Mouse (Mus musculus): ENCODE data around the gene Hrh2.

Gene Hrh2

GRCm38 (mm10) chr13:54176406-54177020 is 15.4 kb upstream of the Hrh2 start:
- DNase-seq (ENCODE audit: low read depth, low spot score): no peak

GRCm38 (mm10) chr13:54177346-54177745 is 14.6 kb upstream of the Hrh2 start:
- DNase-seq (ENCODE audit: low read depth, low spot score): no peak

GRCm38 (mm10) chr13:54178647-54179046 is 13.3 kb upstream of the Hrh2 start:
- no peak for DNase-seq (ENCODE audit: low read depth, low spot score)

- DNase-seq (ENCODE audit: low read depth, low spot score): no peak
These were observed 12.0 kb upstream of the Hrh2 start for GRCm38 (mm10) chr13:54179971-54180370.

- no peak for DNase-seq (ENCODE audit: low read depth, low spot score)
These were observed 11.5 kb upstream of the Hrh2 start for GRCm38 (mm10) chr13:54180461-54180860.

GRCm38 (mm10) chr13:54181318-54181717 is 10.6 kb upstream of the Hrh2 start:
- no peak for DNase-seq (ENCODE audit: low read depth, low spot score)

GRCm38 (mm10) chr13:54181947-54182346 is 10.0 kb upstream of the Hrh2 start:
- DNase-seq (ENCODE audit: low read depth, low spot score): no peak

DNA sequence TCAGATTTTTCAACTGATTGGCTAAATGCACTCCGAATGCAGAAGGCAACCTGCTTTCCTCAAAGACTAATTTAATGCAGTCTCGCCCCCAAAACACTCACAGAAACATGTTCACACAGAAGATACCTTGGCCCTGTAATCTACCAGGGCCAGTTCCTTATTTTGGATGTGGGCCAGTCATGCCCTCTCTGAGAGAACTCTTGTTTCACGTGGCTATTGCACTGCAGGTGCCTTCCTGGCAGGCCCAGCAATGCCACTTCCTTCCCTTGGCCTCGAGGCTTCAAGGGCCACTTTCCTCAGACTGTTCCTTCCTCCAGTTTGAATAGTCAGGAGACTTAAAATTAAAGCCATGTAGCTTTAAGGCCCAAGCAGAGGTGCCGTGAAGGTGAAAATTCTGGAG is 5.5 kb upstream of the Hrh2 start:
- no peak for DNase-seq (ENCODE audit: low read depth, low spot score)

DNA sequence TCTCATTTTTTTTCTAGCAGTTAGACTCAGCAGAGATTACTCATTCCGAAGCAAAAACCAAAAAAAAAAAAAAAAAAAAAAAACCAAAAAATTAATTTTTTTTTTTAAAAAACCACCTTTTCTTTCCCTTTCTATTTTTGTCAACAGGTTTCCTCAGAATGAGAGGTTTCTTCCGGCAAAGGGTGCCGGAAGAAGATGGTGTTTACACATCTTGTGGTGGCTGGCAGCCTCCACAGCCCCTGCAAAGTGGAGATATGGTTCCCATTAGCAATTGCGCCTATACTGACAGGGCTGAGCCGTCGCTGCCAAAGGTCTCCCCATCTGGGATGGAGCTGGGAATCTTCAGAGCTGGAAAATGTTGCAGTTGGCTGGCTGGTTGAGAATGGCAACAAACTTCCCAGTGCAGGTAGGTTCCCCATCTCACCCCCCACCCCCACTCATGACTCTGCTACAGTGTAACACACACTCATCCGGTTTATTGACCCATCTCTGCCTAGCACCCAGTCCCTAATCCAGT is 3.7 kb upstream of the Hrh2 start:
- DNase-seq (ENCODE audit: low read depth, low spot score): no peak

DNA sequence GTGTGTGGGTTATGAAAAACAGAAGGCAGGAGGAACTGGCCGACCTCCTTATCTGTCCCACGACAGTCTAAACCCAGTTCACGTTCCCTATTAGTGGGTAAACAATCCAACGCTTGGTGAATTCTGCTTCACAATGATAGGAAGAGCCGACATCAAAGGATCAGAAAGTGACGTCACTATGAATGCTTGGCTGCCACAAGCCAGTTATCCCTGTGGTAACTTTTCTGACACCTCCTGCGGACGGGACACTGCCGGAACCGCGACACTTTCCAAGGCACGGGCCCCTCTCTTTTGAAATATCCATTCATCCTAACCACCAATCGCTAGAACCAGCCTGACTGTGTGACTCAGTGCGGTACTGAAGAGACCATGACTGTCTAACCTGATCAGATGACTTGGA is 2.0 kb upstream of the Hrh2 start:
- no peak for DNase-seq (ENCODE audit: low read depth, low spot score)

DNA sequence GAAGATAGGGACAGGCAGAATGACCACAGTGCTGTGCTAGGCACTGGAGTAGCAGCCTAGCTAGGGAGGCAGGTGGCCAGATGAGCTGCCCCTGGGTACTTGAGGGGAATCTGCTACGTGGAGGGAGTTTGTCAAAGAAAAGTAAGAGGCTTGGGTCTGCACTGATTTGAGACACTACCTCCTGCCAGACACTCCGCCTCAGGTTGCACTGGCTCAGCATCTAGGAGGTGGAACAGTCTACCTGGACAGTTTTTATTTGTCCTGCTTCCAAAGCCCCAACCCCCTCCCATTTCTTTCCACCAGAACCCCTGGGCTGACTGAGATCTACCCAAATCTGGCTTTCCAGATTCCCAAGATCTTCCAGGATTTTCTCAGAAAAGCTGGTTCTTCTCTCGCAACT is 748 bp upstream of the Hrh2 start:
- DNase-seq (ENCODE audit: low read depth, low spot score): no peak

- no peak for DNase-seq (ENCODE audit: low read depth, low spot score)
These were observed 1.7 kb downstream of the Hrh2 start for GRCm38 (mm10) chr13:54193580-54193979.

- DNase-seq (ENCODE audit: low read depth, low spot score): no peak
These were observed 7.1 kb downstream of the Hrh2 start for GRCm38 (mm10) chr13:54199000-54199399.

DNA sequence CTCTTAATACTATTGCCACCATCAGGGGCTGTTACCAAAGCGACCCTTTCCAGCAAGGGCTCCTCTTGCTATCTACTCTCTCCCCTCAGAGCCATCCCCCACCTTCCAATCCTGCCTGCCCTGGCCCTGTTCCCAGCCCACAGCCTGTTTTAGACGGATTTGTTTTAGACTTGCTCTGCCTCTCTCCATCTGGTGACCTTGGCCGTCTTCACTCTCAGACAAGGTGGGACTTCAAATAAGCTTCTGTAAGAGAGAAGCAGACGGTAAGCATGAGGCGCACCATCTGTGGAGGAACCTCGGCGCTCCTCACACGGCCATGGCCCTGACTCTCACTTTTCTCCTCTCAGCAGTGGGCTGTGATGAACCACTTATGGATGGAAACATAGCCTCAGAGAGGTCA is 10.5 kb downstream of the Hrh2 start:
- no peak for DNase-seq (ENCODE audit: low read depth, low spot score)

DNA sequence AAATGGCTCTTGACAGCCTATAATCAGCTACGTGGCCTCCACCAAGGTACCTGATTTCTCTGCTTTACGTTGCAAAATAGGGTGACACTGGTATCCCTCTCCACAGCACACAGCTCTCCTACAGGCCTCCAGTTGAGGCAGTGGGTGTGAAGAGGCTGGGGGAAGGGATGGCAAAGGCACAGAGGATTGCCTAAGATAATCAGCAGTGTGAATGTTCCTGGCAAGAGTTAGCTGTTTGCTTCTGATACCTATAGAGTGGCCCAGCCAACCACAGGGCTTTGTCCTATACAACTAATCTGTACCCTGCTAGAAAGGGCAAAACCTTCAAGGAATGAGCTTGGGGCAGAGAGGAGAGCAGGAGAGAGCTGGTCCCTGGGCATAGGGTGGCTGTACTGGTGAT is 11.5 kb downstream of the Hrh2 start:
- DNase-seq (ENCODE audit: low read depth, low spot score): no peak

- DNase-seq (ENCODE audit: low read depth, low spot score): no peak
These were observed 13.3 kb downstream of the Hrh2 start for GRCm38 (mm10) chr13:54205195-54205594.

DNA sequence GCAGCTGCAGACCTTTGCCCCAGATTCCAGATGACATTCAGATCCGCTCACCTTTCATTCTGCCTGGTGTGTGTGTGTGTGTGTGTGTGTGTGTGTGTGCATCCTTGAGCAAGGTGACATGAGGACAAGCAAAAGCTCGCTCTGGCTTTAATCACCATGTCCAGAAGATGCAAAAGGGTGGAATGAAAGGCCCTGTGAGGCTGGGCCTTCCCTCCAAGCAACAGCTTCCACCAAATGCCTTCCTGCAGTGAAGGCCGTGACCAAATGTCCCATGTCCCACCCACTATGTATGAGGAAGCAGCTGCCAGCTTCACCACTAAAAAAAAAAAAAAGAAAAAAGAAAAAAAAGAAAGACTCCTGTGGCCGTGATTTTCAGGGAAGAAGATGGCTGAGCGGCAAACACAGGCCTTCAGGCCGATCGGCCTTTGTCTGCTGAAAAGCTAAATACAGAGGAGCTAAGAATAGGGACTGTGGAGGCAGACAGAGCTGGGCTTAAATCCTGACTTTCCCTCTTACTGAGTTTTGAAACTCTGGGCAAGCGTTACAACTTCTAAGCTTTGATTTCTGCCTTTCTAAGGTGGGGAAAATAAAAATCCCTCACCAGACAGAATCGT is 14.3 kb downstream of the Hrh2 start:
- no peak for DNase-seq (ENCODE audit: low read depth, low spot score)

- no peak for DNase-seq (ENCODE audit: low read depth, low spot score)
These were observed 17.7 kb downstream of the Hrh2 start for GRCm38 (mm10) chr13:54209476-54210253.

GRCm38 (mm10) chr13:54211528-54212488 is 19.9 kb downstream of the Hrh2 start:
- DNase-seq (ENCODE audit: low read depth, low spot score): no peak

DNA sequence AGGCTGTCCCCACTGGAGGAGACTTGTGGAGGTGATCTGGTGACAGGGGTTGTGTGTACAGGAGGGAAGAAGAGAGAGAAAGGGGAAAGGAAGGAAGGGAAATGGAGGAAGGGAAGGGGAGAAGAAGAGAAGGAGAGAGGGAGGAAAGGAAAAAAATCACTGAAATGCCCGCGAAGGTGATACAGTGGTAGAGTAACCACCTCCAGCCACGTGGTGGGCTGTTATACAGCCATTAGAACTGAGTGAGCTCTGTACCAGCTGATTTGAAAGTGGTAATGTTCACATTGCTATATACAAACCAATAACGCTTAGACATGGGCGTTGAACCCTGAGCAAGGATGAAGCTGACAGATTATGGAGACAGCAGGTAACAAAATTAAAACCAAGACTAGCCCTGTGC is 20.6 kb downstream of the Hrh2 start:
- no peak for DNase-seq (ENCODE audit: low read depth, low spot score)

DNA sequence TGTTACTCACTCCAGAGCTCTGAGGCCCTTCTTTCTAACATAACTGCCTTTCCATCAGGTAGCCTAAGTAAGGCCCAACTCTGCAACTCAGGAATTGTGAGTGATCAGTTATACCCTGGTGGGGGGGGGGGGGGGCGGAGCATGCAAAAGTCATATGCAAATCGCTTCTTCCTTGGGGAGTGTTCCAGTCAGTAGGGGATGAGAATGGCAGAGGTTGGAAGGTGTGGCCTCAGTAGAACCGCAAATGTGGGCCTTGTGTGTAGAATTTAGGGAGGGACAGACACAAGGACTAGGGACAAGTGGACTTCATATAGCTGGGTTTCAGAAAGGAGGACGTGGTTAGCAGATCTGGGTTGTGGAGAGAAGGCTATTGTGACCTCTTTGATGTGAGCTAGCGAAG is 23.3 kb downstream of the Hrh2 start:
- no peak for DNase-seq (ENCODE audit: low read depth, low spot score)

Measured in retina, adult 2 months (tissue).